Mouse (Mus musculus): ENCODE measurements around the gene Sh3bp1. TPM values are rescaled to one million over a fixed set of nuclear protein-coding genes. Genes with fewer than 3 reads are reported as not detected.

Gene Sh3bp1
- total RNA-seq (2012; rRNA removed) = 10.5 and 17.3 TPM in 2 replicates

DNA sequence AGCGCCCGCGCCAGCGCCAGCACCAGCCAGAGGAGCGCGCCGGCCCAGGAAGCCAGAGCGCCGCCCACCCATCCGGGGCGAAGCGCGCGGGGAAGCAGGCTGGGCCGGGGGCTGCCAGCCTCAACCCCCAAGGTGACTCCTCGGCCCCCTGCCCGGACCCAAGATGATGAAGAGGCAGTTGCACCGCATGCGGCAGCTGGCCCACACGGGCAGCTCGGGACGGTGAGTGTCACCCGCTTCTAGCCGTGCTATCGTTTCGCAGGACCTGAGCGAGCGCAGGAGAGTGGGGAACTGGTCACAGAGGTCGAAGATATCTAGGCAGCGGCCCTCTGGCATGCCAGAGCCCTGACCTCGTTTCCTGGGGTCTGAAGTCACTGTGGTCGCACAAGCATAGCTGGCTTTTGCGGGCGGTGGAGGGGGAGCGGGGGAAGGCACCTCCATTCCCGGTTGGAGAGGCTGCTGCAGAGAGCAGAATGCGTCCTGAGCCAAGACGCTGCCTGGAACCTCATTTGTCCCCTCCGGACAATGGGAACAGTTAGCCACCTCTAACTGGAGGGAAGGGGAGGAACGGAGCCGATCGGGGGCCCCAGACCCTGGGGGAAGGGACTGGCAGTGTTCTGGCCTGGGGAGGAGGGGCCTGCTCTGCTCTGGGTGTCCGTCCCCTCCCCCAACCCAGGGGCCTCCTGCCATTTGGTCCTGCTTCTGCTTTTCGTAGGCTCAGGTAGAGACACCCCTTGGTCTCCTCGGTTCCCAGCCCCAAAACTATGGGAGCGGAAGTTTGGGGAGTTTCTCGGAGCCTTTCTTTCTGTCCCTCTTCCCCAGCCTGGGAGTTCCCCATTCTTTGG is at the start of gene Sh3bp1:
Gene Sh3bp1, plus strand, starts transcription at position 29 of the 845 bp plus-strand sequence.
- TF ChIP-seq MAFK (IDR thresholded peaks at IDR 0.05; ENCODE audit: insufficient read depth, low read depth, low read length) = no peak
- DNase-seq (ENCODE audit: low read depth, low spot score) = no peak
- H3K4me3 ChIP-seq (ENCODE audit: insufficient read depth in 1 of 2, low read depth in 1 of 2, low read length in 2 of 2, poor library complexity in 1 of 2, severe bottlenecking in 1 of 2) = peak within 1 kb of the TSS; percentile 81 to 82
- in situ Hi-C loops (cut with MboI; ENCODE audit: low sequenced_read_pairs in 2 of 2, unreplicated experiment in 2 of 2) = no loop called here
- peak within 1 kb of the TSS; percentile 72 for H3K9ac ChIP-seq (ENCODE audit: insufficient read depth, low read depth, low read length, poor library complexity, severe bottlenecking)
- H3K27ac ChIP-seq (ENCODE audit: insufficient read depth, low read depth, low read length, poor library complexity, severe bottlenecking) = no peak within 1 kb of the TSS
- peaks cover 13 to 39% of the 10 kb centered on the region in 2 experiments for H3K4me1 ChIP-seq (ENCODE audit: control insufficient read depth in 2 of 2, insufficient read depth in 2 of 2, low read length in 2 of 2, poor library complexity in 1 of 2)
- H3K36me3 ChIP-seq (ENCODE audit: control insufficient read depth, insufficient read depth, low read length, poor library complexity, severe bottlenecking) = peaks cover 12% of the 10 kb centered on the region
- H3K9me3 ChIP-seq (ENCODE audit: control insufficient read depth, insufficient read depth, low read depth, low read length) = no peaks in the 10 kb centered on the region

DNA sequence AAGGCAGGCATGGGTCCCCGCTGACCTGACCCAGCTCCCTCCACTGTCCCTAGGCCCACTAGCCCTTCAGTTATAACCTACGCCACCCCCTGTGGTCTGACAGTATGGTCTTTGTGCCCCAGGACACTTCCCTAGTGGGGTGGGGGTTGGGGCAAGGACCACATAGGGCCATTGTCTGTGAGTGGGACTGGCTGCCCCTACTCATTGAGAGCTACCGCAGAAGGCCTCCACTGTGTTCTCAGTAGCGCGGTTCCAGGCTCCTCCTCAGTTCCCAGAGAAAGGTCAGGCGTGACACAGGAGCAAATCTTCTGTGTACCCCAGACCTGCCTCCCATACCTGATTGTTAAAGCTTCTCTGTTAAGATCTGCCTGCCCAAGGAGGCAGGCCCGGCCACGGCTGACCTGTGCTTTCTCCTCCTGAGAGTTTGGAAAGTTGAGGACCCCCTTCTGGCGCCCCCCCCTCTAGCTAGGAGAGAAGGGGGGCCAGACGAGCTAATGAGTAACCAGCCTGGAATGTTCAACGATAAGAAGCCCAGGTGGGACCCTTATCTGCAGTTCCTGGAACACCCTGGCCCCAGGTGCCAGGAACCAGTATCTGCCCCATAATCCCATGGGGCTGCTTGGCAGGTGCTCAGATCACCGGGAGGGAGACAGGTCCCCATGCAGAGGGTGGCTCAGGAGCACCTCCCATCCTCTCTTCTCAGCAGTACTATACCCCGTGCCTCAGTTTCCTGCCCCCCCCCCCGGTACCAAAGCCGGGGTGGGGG is 49.3 kb upstream of the Sh3bp1 start:
- H3K9me3 ChIP-seq (ENCODE audit: control insufficient read depth, insufficient read depth, low read depth, low read length) = no peaks in the 10 kb centered on the region
- DNase-seq (ENCODE audit: low read depth, low spot score) = no peak
- TF ChIP-seq CHD2 (IDR thresholded peaks at IDR 0.05; ENCODE audit: low read depth, low read length) = no peak
- TF ChIP-seq ZNF384 (IDR thresholded peaks at IDR 0.05; ENCODE audit: low read depth, low read length) = no peak
- no peak for TF ChIP-seq MAFK (IDR thresholded peaks at IDR 0.05; ENCODE audit: insufficient read depth, low read depth, low read length)
- TF ChIP-seq ZC3H11A (IDR thresholded peaks at IDR 0.05; ENCODE audit: borderline replicate concordance, low read depth, low read length) = no peak
- TF ChIP-seq HCFC1 (IDR thresholded peaks at IDR 0.05; ENCODE audit: borderline replicate concordance, insufficient read depth, low read length) = no peak
- H3K9ac ChIP-seq (ENCODE audit: insufficient read depth, low read depth, low read length, poor library complexity, severe bottlenecking) = no peak overlapping the region
- no peaks in the 10 kb centered on the region for H3K36me3 ChIP-seq (ENCODE audit: control insufficient read depth, insufficient read depth, low read length, poor library complexity, severe bottlenecking)
- H3K4me3 ChIP-seq (ENCODE audit: insufficient read depth in 1 of 2, low read depth in 1 of 2, low read length in 2 of 2, poor library complexity in 1 of 2, severe bottlenecking in 1 of 2) = no peak overlapping the region
- peaks cover 2 to 31% of the 10 kb centered on the region in 2 experiments; a peak in 2 of 4 replicates for H3K4me1 ChIP-seq (ENCODE audit: control insufficient read depth in 2 of 2, insufficient read depth in 2 of 2, low read length in 2 of 2, poor library complexity in 1 of 2)
- in situ Hi-C loops (cut with MboI; ENCODE audit: low sequenced_read_pairs in 2 of 2, unreplicated experiment in 2 of 2) = no loop called here
- H3K27ac ChIP-seq (ENCODE audit: insufficient read depth, low read depth, low read length, poor library complexity, severe bottlenecking) = no peak overlapping the region

DNA sequence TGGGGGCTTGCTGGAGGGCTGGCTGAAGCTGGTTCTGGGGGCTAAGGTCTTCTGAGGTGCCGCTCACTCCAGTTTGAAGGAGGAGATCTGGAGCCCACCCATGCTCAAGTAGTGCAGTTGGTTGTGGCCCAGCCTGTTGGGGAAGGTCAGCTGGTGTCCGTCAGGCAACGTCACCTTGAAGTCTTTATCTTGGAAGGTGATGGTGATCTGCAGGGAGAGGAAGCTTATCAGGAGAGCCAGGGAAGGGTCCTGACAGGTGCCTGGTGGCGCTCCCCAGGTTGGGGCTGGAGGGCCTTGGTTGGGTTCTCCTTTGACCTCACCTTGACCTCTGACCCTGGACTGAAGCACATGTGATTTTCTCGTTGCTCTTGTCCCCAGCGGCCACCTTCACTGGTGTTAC is 48.6 kb upstream of the Sh3bp1 start:
- peaks cover 2 to 26% of the 10 kb centered on the region in 2 experiments; a peak in 2 of 4 replicates for H3K4me1 ChIP-seq (ENCODE audit: control insufficient read depth in 2 of 2, insufficient read depth in 2 of 2, low read length in 2 of 2, poor library complexity in 1 of 2)
- no peak overlapping the region for H3K4me3 ChIP-seq (ENCODE audit: insufficient read depth in 1 of 2, low read depth in 1 of 2, low read length in 2 of 2, poor library complexity in 1 of 2, severe bottlenecking in 1 of 2)
- H3K9me3 ChIP-seq (ENCODE audit: control insufficient read depth, insufficient read depth, low read depth, low read length) = no peaks in the 10 kb centered on the region
- no peak overlapping the region for H3K9ac ChIP-seq (ENCODE audit: insufficient read depth, low read depth, low read length, poor library complexity, severe bottlenecking)
- H3K27ac ChIP-seq (ENCODE audit: insufficient read depth, low read depth, low read length, poor library complexity, severe bottlenecking) = no peak overlapping the region
- no peak for DNase-seq (ENCODE audit: low read depth, low spot score)
- in situ Hi-C loops (cut with MboI; ENCODE audit: low sequenced_read_pairs in 2 of 2, unreplicated experiment in 2 of 2) = no loop called here
- H3K36me3 ChIP-seq (ENCODE audit: control insufficient read depth, insufficient read depth, low read length, poor library complexity, severe bottlenecking) = no peaks in the 10 kb centered on the region
- TF ChIP-seq MAFK (IDR thresholded peaks at IDR 0.05; ENCODE audit: insufficient read depth, low read depth, low read length) (no peak), CHD2 (IDR thresholded peaks at IDR 0.05; ENCODE audit: low read depth, low read length) (no peak), HCFC1 (IDR thresholded peaks at IDR 0.05; ENCODE audit: borderline replicate concordance, insufficient read depth, low read length) (no peak), ZC3H11A (IDR thresholded peaks at IDR 0.05; ENCODE audit: borderline replicate concordance, low read depth, low read length) (no peak), ZNF384 (IDR thresholded peaks at IDR 0.05; ENCODE audit: low read depth, low read length) (no peak)

DNA sequence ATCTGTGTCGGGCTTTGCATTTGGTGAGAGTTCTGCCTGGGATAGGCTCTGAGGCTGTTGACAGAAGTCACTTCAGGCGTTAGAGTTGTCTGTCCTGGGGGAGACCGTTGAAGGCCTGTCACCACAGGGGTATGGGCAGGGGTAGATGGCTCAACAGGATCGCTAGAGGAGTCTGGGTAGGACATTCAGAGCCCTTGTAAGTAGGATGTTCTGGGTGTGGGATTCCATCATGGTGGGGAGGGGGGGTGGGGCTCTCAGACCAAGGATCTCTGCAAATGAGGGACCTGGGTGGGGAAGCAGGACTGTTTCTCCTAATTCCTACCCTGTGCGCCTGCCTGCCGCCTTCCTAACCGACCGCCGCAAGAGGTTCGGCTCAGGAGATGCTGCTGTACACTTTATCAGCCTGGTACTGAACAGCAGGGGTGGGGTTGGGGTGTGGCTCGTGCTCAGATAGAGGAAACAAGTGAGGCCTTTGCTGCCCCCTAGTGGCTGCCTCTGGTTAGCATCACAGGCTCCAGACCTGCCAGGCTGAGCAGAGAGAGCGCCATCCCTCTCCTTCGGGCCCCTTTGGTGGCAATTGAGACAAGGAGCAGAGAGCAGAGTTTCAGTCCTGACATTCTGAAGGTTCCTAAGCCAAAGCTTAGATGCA is 47.9 kb upstream of the Sh3bp1 start:
- TF ChIP-seq MAFK (IDR thresholded peaks at IDR 0.05; ENCODE audit: insufficient read depth, low read depth, low read length) = no peak
- TF ChIP-seq ZC3H11A (IDR thresholded peaks at IDR 0.05; ENCODE audit: borderline replicate concordance, low read depth, low read length) = no peak
- no peak for TF ChIP-seq CHD2 (IDR thresholded peaks at IDR 0.05; ENCODE audit: low read depth, low read length)
- no peak for TF ChIP-seq ZNF384 (IDR thresholded peaks at IDR 0.05; ENCODE audit: low read depth, low read length)
- no peak for TF ChIP-seq HCFC1 (IDR thresholded peaks at IDR 0.05; ENCODE audit: borderline replicate concordance, insufficient read depth, low read length)
- no peak overlapping the region for H3K4me3 ChIP-seq (ENCODE audit: insufficient read depth in 1 of 2, low read depth in 1 of 2, low read length in 2 of 2, poor library complexity in 1 of 2, severe bottlenecking in 1 of 2)

More for the DNA sequence above, 47.9 kb upstream of the Sh3bp1 start:
- in situ Hi-C loops (cut with MboI; ENCODE audit: low sequenced_read_pairs in 2 of 2, unreplicated experiment in 2 of 2) = no loop called here
- Histone ChIP-seq H3K9ac (ENCODE audit: insufficient read depth, low read depth, low read length, poor library complexity, severe bottlenecking) (no peak overlapping the region), H3K36me3 (ENCODE audit: control insufficient read depth, insufficient read depth, low read length, poor library complexity, severe bottlenecking) (no peaks in the 10 kb centered on the region), H3K9me3 (ENCODE audit: control insufficient read depth, insufficient read depth, low read depth, low read length) (no peaks in the 10 kb centered on the region), H3K27ac (ENCODE audit: insufficient read depth, low read depth, low read length, poor library complexity, severe bottlenecking) (no peak overlapping the region), H3K4me1 (ENCODE audit: control insufficient read depth in 2 of 2, insufficient read depth in 2 of 2, low read length in 2 of 2, poor library complexity in 1 of 2) (peaks cover 2 to 23% of the 10 kb centered on the region in 2 experiments; a peak in 2 of 4 replicates)
- DNase-seq (ENCODE audit: low read depth, low spot score) = peak; percentile 95

Measured in ES-E14 (cell line).